8 mouse cellular contexts compared by ENCODE assay signal in genomic region chr2:30690925-30691856, GRCm38 (mm10).
A peak's percentile ranks its signal among the peaks of the same experiment; 100 is the strongest.
DNase-seq lines count a peak whose midpoint lies in the region; ATAC-seq and TF ChIP-seq lines count a peak whose summit lies in the region.

No protein-coding gene starts in this region.

- peaks cover 25% of the 10 kb centered on the region for H3K4me1 ChIP-seq in embryonic facial prominence, embryonic 11.5 days (ENCODE audit: control insufficient read depth, insufficient read depth, low read length)
- H3K4me1 ChIP-seq in intestine, embryonic 15.5 days (replicated peaks) = peaks cover 58% of the 10 kb centered on the region
- H3K4me1 ChIP-seq in thymus, adult 2 months (replicated peaks; ENCODE audit: control insufficient read depth, insufficient read depth, low read length) = peaks cover 56% of the 10 kb centered on the region

- no peak for TF ChIP-seq POLR2A in thymus, adult 2 months (IDR thresholded peaks at IDR 0.05; ENCODE audit: control insufficient read depth, extremely low read depth, insufficient read depth, low read length, poor library complexity)

- TF ChIP-seq CTCF in thymus, adult 2 months (IDR thresholded peaks at IDR 0.05; ENCODE audit: borderline replicate concordance, control insufficient read depth, extremely low read depth, insufficient read depth, low read length, poor library complexity) = no peak

- peak; percentile 55 for DNase-seq in kidney, adult 9 months
- no peak for DNase-seq in kidney, adult 8-10 months
- DNase-seq in embryonic facial prominence, embryonic 11.5 days (ENCODE audit: low spot score) = peak; percentile 52
- peak; percentile 76 for DNase-seq in thymus, adult 2 months
- DNase-seq in gastrocnemius, postnatal 36 days = no peak
- DNase-seq in left cerebral cortex, postnatal 4 days = no peak

- H3K36me3 ChIP-seq in embryonic facial prominence, embryonic 11.5 days (replicated peaks; ENCODE audit: control insufficient read depth, insufficient read depth, low read depth, low read length) = no peaks in the 10 kb centered on the region
- no peaks in the 10 kb centered on the region for H3K36me3 ChIP-seq in intestine, embryonic 15.5 days
- no peaks in the 10 kb centered on the region for H3K36me3 ChIP-seq in macrophage (ENCODE audit: inconsistent target)
- H3K36me3 ChIP-seq in thymus, adult 2 months (ENCODE audit: control insufficient read depth, insufficient read depth, low read length) = no peaks in the 10 kb centered on the region

- intact Hi-C loops in gastrocnemius, postnatal 36 days (cut with DNase I) = no loop called here
- intact Hi-C loops in left cerebral cortex, postnatal 4 days (cut with DNase I) = no loop called here

- H3K9me3 ChIP-seq in embryonic facial prominence, embryonic 11.5 days (replicated peaks; ENCODE audit: control insufficient read depth, low read length) = no peaks in the 10 kb centered on the region
- no peaks in the 10 kb centered on the region for H3K9me3 ChIP-seq in intestine, embryonic 15.5 days

- no peak for ATAC-seq in embryonic facial prominence, embryonic 11.5 days (replicated peaks; ENCODE audit: insufficient number of reproducible peaks, low FRiP score, low TSS enrichment, low read depth)
- no peak for ATAC-seq in intestine, embryonic 15.5 days

- no peaks in the 10 kb centered on the region for H3K79me2 ChIP-seq in macrophage (ENCODE audit: inconsistent target)

- no peak overlapping the region for H3K4me2 ChIP-seq in embryonic facial prominence, embryonic 11.5 days (ENCODE audit: low read depth, low read length)
- H3K4me2 ChIP-seq in intestine, embryonic 15.5 days (replicated peaks) = no peak overlapping the region

- H3K27me3 ChIP-seq in embryonic facial prominence, embryonic 11.5 days (ENCODE audit: control insufficient read depth, insufficient read depth, low read length) = no peaks in the 10 kb centered on the region; the same call in 1 of the 2 replicates
- H3K27me3 ChIP-seq in intestine, embryonic 15.5 days (replicated peaks) = no peaks in the 10 kb centered on the region
- no peaks in the 10 kb centered on the region for H3K27me3 ChIP-seq in thymus, adult 2 months (ENCODE audit: control insufficient read depth, insufficient read depth, low read length)

- H3K9ac ChIP-seq in embryonic facial prominence, embryonic 11.5 days (replicated peaks; ENCODE audit: low read length) = no peak overlapping the region
- no peak overlapping the region for H3K9ac ChIP-seq in intestine, embryonic 15.5 days

- WGBS in embryonic facial prominence, embryonic 11.5 days = 91% methylated on average over 17 of the region's 17 CpGs
- 89% methylated on average over 17 of the region's 17 CpGs for WGBS in intestine, embryonic 15.5 days
- WGBS in macrophage (ENCODE audit: missing documents) = 90% methylated on average over 17 of the region's 17 CpGs
- WGBS in thymus, adult 2 months = 90% methylated on average over 17 of the region's 17 CpGs

- H3K4me3 ChIP-seq in embryonic facial prominence, embryonic 11.5 days (ENCODE audit: low read depth, low read length) = no peak overlapping the region
- no peak overlapping the region for H3K4me3 ChIP-seq in intestine, embryonic 15.5 days (replicated peaks)
- H3K4me3 ChIP-seq in macrophage (ENCODE audit: inconsistent target) = no peak overlapping the region
- H3K4me3 ChIP-seq in thymus, adult 2 months (ENCODE audit: control insufficient read depth, insufficient read depth, low read length) = no peak overlapping the region

- H3K27ac ChIP-seq in embryonic facial prominence, embryonic 11.5 days (replicated peaks; ENCODE audit: low read depth, low read length) = peak overlapping the region; percentile 99
- peak overlapping the region; percentile 97 for H3K27ac ChIP-seq in intestine, embryonic 15.5 days
- H3K27ac ChIP-seq in macrophage = peak overlapping the region; percentile 81
- peak overlapping the region; percentile 98 for H3K27ac ChIP-seq in thymus, adult 2 months (ENCODE audit: control insufficient read depth, insufficient read depth, low read length)

Comparison
In these comparisons a context has a peak if more than half of its experiments do, and no peak if none do; other contexts are left out.
1. DNase-seq: peak in kidney, adult 9 months (single experiment), embryonic facial prominence, embryonic 11.5 days (single experiment) and thymus, adult 2 months (single experiment); none in kidney, adult 8-10 months (0 of 2), gastrocnemius, postnatal 36 days (0 of 2) and left cerebral cortex, postnatal 4 days (single experiment).
2. Peak in every context shown above with its lines, with median percentiles within 50 percentile points of each other: H3K27ac ChIP-seq.